Mouse (Mus musculus) limb, embryonic 10.5 days (tissue): Measurements from ENCODE around the gene Galnt18. TPM values are rescaled to one million over a fixed set of nuclear protein-coding genes. Genes with fewer than 3 reads are reported as not detected.

Experiments used
- DNase-seq: peaks from one replicate; pipeline ENCODE4 v3.0.0-alpha.2; 2017; ENCODE audit warnings: low spot score
- H3K27ac ChIP-seq: fragments of 300-500 bp; sonication (generic); 2 replicates; pipeline ENCODE4 v1.5.1; 2016; ENCODE audit warnings: mild to moderate bottlenecking
- H3K27me3 ChIP-seq: fragments of 300-500 bp; sonication (generic); 2 replicates; pipeline ENCODE4 v1.6.1; 2016; ENCODE audit warnings: low read depth, mild to moderate bottlenecking; ENCODE audit not compliant: poor library complexity, severe bottlenecking
- H3K36me3 ChIP-seq: fragments of 300-500 bp; sonication (generic); 2 replicates; pipeline ENCODE4 v1.6.1; 2016; ENCODE audit warnings: mild to moderate bottlenecking, moderate library complexity
- H3K4me1 ChIP-seq: fragments of 300-500 bp; sonication (generic); 2 replicates; pipeline ENCODE4 v1.6.1; 2016
- H3K4me3 ChIP-seq: fragments of 300-500 bp; sonication (generic); 2 replicates; pipeline ENCODE4 v1.5.1; 2016; ENCODE audit warnings: mild to moderate bottlenecking, moderate library complexity
- H3K9me3 ChIP-seq: fragments of 300-500 bp; sonication (generic); replicated peaks from 2 replicates; pipeline ENCODE4 v1.6.1; 2016; ENCODE audit warnings: mild to moderate bottlenecking
- WGBS: fragments of 180-500 bp; shearing (Covaris S2); methylation state at CpG from one replicate; pipeline ENCODE4 v1.1.7; 2016; 5-methylcytosine and 5-hydroxymethylcytosine counted together
- polyA plus RNA-seq: library from polyadenylated mRNA; unstranded; fragments of >200 nt; fragmentation: Nextera tagmentation; extraction: Ambion mirVana; gene quantifications from 2 replicates; pipeline ENCODE4 v1.2.1, GENCODE M21; 2016

Gene Galnt18
- polyA plus RNA-seq, 1 experiment from 2014 or later: 10.3 TPM

GRCm38 (mm10) chr7:111545614-111546013, 234.2 kb downstream of the Galnt18 start:
- no peaks in the 10 kb centered on the region for H3K9me3 ChIP-seq
- H3K4me3 ChIP-seq: no peak overlapping the region
- 82% methylated on average over 1 of the region's 1 CpGs for WGBS
- H3K36me3 ChIP-seq: no peaks in the 10 kb centered on the region
- no peak overlapping the region for H3K27ac ChIP-seq
- DNase-seq: no peak
- no peaks in the 10 kb centered on the region for H3K4me1 ChIP-seq
- no peaks in the 10 kb centered on the region for H3K27me3 ChIP-seq

GRCm38 (mm10) chr7:111537946-111538345, 241.8 kb downstream of the Galnt18 start:
- WGBS: 89% methylated on average over 6 of the region's 6 CpGs
- no peak for DNase-seq

GRCm38 (mm10) chr7:111534826-111535405, 244.9 kb downstream of the Galnt18 start:
- H3K4me1 ChIP-seq: no peaks in the 10 kb centered on the region
- no peaks in the 10 kb centered on the region for H3K36me3 ChIP-seq
- 70% methylated on average over 8 of the region's 8 CpGs for WGBS
- no peak overlapping the region for H3K4me3 ChIP-seq
- H3K9me3 ChIP-seq: no peaks in the 10 kb centered on the region
- DNase-seq: no peak
- no peak overlapping the region for H3K27ac ChIP-seq
- H3K27me3 ChIP-seq: no peaks in the 10 kb centered on the region

More at GRCm38 (mm10) chr7:111537946-111538345, 241.8 kb downstream of the Galnt18 start:
- Histone ChIP-seq H3K4me3 (no peak overlapping the region), H3K27me3 (no peaks in the 10 kb centered on the region), H3K9me3 (no peaks in the 10 kb centered on the region), H3K4me1 (no peaks in the 10 kb centered on the region), H3K27ac (no peak overlapping the region), H3K36me3 (no peaks in the 10 kb centered on the region)

GRCm38 (mm10) chr7:111528961-111529643, 250.7 kb downstream of the Galnt18 start:
- no peaks in the 10 kb centered on the region for H3K36me3 ChIP-seq
- H3K4me3 ChIP-seq: no peak overlapping the region
- WGBS: 92% methylated on average over 3 of the region's 3 CpGs
- DNase-seq: no peak
- H3K27ac ChIP-seq: no peak overlapping the region
- H3K4me1 ChIP-seq: peaks cover 28% of the 10 kb centered on the region; the same call in 1 of the 2 replicates
- H3K9me3 ChIP-seq: no peaks in the 10 kb centered on the region
- no peaks in the 10 kb centered on the region for H3K27me3 ChIP-seq

- no peak overlapping the region for H3K4me3 ChIP-seq
- 80% methylated on average over 1 of the region's 1 CpGs for WGBS
- peaks cover 28% of the 10 kb centered on the region; the same call in 1 of the 2 replicates for H3K4me1 ChIP-seq
- no peak for DNase-seq
- no peaks in the 10 kb centered on the region for H3K9me3 ChIP-seq
- H3K36me3 ChIP-seq: no peaks in the 10 kb centered on the region
- no peaks in the 10 kb centered on the region for H3K27me3 ChIP-seq
- no peak overlapping the region for H3K27ac ChIP-seq
These were observed 251.3 kb downstream of the Galnt18 start for GRCm38 (mm10) chr7:111528462-111528861.

- WGBS: 81% methylated on average over 1 of the region's 1 CpGs
- Histone ChIP-seq H3K9me3 (no peaks in the 10 kb centered on the region), H3K27me3 (no peaks in the 10 kb centered on the region), H3K4me1 (peaks cover 14% of the 10 kb centered on the region; the same call in 1 of the 2 replicates), H3K36me3 (no peaks in the 10 kb centered on the region), H3K4me3 (no peak overlapping the region), H3K27ac (no peak overlapping the region)
- no peak for DNase-seq
These were observed 258.9 kb downstream of the Galnt18 start for GRCm38 (mm10) chr7:111520881-111521280.

- no peak for DNase-seq
- 88% methylated on average over 8 of the region's 8 CpGs for WGBS
These were observed 261.1 kb downstream of the Galnt18 start for GRCm38 (mm10) chr7:111518581-111519242.

GRCm38 (mm10) chr7:111516882-111517281, 262.9 kb downstream of the Galnt18 start:
- H3K36me3 ChIP-seq: no peaks in the 10 kb centered on the region
- no peak overlapping the region for H3K4me3 ChIP-seq
- H3K27me3 ChIP-seq: no peaks in the 10 kb centered on the region
- 0 out of 2 replicates have a peak, but pooled peaks cover 3% of the 10 kb centered on the region for H3K4me1 ChIP-seq
- WGBS: 71% methylated on average over 1 of the region's 1 CpGs
- DNase-seq: no peak
- H3K27ac ChIP-seq: no peak overlapping the region
- H3K9me3 ChIP-seq: no peaks in the 10 kb centered on the region

More at GRCm38 (mm10) chr7:111518581-111519242, 261.1 kb downstream of the Galnt18 start:
- Histone ChIP-seq H3K4me1 (0 out of 2 replicates have a peak, but pooled peaks cover 3% of the 10 kb centered on the region), H3K36me3 (no peaks in the 10 kb centered on the region), H3K4me3 (no peak overlapping the region), H3K27ac (no peak overlapping the region), H3K27me3 (no peaks in the 10 kb centered on the region), H3K9me3 (no peaks in the 10 kb centered on the region)

- no peaks in the 10 kb centered on the region for H3K27me3 ChIP-seq
- no peak for DNase-seq
- H3K4me1 ChIP-seq: 0 out of 2 replicates have a peak, but pooled peaks cover 3% of the 10 kb centered on the region
- H3K27ac ChIP-seq: no peak overlapping the region
- H3K9me3 ChIP-seq: no peaks in the 10 kb centered on the region
- no peak overlapping the region for H3K4me3 ChIP-seq
- 90% methylated on average over 2 of the region's 2 CpGs for WGBS
- H3K36me3 ChIP-seq: no peaks in the 10 kb centered on the region
These were observed 264.3 kb downstream of the Galnt18 start for GRCm38 (mm10) chr7:111515471-111515870.

- no peak overlapping the region for H3K4me3 ChIP-seq
- H3K36me3 ChIP-seq: no peaks in the 10 kb centered on the region
- no peaks in the 10 kb centered on the region for H3K4me1 ChIP-seq
- DNase-seq: no peak
- no peaks in the 10 kb centered on the region for H3K27me3 ChIP-seq
- 70% methylated on average over 2 of the region's 2 CpGs for WGBS
- no peaks in the 10 kb centered on the region for H3K9me3 ChIP-seq
- no peak overlapping the region for H3K27ac ChIP-seq
These were observed 270.5 kb downstream of the Galnt18 start for GRCm38 (mm10) chr7:111509167-111509854.

- no peak overlapping the region for H3K27ac ChIP-seq
These were observed 279.2 kb downstream of the Galnt18 start for GRCm38 (mm10) chr7:111500616-111501015.

GRCm38 (mm10) chr7:111499255-111499790, 280.5 kb downstream of the Galnt18 start:
- no peaks in the 10 kb centered on the region for H3K9me3 ChIP-seq
- no peak overlapping the region for H3K27ac ChIP-seq
- H3K27me3 ChIP-seq: no peaks in the 10 kb centered on the region
- H3K36me3 ChIP-seq: no peaks in the 10 kb centered on the region
- H3K4me1 ChIP-seq: peaks cover 7% of the 10 kb centered on the region; the same call in 1 of the 2 replicates
- WGBS: 64% methylated on average over 2 of the region's 2 CpGs
- no peak overlapping the region for H3K4me3 ChIP-seq
- DNase-seq: no peak

More at GRCm38 (mm10) chr7:111500616-111501015, 279.2 kb downstream of the Galnt18 start:
- H3K36me3 ChIP-seq: no peaks in the 10 kb centered on the region
- no peaks in the 10 kb centered on the region for H3K27me3 ChIP-seq
- 73% methylated on average over 2 of the region's 2 CpGs for WGBS
- H3K4me3 ChIP-seq: no peak overlapping the region
- DNase-seq: no peak
- H3K9me3 ChIP-seq: no peaks in the 10 kb centered on the region
- peaks cover 7% of the 10 kb centered on the region; the same call in 1 of the 2 replicates for H3K4me1 ChIP-seq
